Mouse (Mus musculus) limb, embryonic 14.5 days (tissue): ENCODE measurements at regions not wholly inside any gene's neighbourhood (a gene's known extent, or its start where the extent isn't known, plus 50 kb on each side); places are given as distances from the start of the nearest gene placed in this dataset.

Experiments
- ATAC-seq: fragments of 200-750 bp; cut with Nextera tagmentation; 2 replicates; pipeline ENCODE4 v1.8.0; 2017; ENCODE audit warnings: low read depth, moderate number of reproducible peaks, moderate TSS enrichment; ENCODE audit not compliant: low FRiP score
- DNase-seq: peaks from one replicate; pipeline ENCODE4 v3.0.0-alpha.2; 2015; ENCODE audit warnings: low spot score
- H3K27ac ChIP-seq: fragments of 300-500 bp; sonication (generic); replicated peaks from 2 replicates; pipeline ENCODE4 v1.5.1; 2014; ENCODE audit warnings: low read depth, mild to moderate bottlenecking, low read length, moderate library complexity, mixed read lengths
- H3K27me3 ChIP-seq: fragments of 300-500 bp; sonication (generic); 2 replicates; pipeline ENCODE4 v1.6.1; 2014; ENCODE audit warnings: low read length, mixed read lengths; ENCODE audit not compliant: control insufficient read depth, insufficient read depth
- H3K36me3 ChIP-seq: fragments of 300-500 bp; sonication (generic); 2 replicates; pipeline ENCODE4 v1.6.1; 2014; ENCODE audit warnings: mild to moderate bottlenecking, low read length, moderate library complexity, mixed read lengths; ENCODE audit not compliant: control insufficient read depth, insufficient read depth
- H3K4me1 ChIP-seq: fragments of 300-500 bp; sonication (generic); 2 replicates; pipeline ENCODE4 v1.6.1; 2014; ENCODE audit warnings: antibody characterized with exemption, low read length, mixed read lengths; ENCODE audit not compliant: control insufficient read depth, insufficient read depth
- H3K4me2 ChIP-seq: fragments of 300-500 bp; sonication (generic); replicated peaks from 2 replicates; pipeline ENCODE4 v1.6.1; 2014; ENCODE audit warnings: low read depth, mild to moderate bottlenecking, low read length, moderate library complexity; ENCODE audit not compliant: severe bottlenecking
- H3K4me3 ChIP-seq: fragments of 300-500 bp; sonication (generic); replicated peaks from 2 replicates; pipeline ENCODE4 v1.5.1; 2014; ENCODE audit warnings: low read length
- H3K9ac ChIP-seq: fragments of 300-500 bp; sonication (generic); 2 replicates; pipeline ENCODE4 v1.6.1; 2014; ENCODE audit warnings: mild to moderate bottlenecking, low read depth, low read length, moderate library complexity; ENCODE audit not compliant: severe bottlenecking
- H3K9me3 ChIP-seq: fragments of 300-500 bp; sonication (generic); 2 replicates; pipeline ENCODE4 v1.6.1; 2016; ENCODE audit warnings: low read length; ENCODE audit not compliant: control insufficient read depth
- POLR2A ChIP-seq: fragments of 200-500 bp; IDR thresholded peaks from 2 replicates; pipeline ENCODE4 v1.8.0; 2012; ENCODE audit warnings: inconsistent platforms, mild to moderate bottlenecking, moderate library complexity, borderline replicate concordance; ENCODE audit not compliant: insufficient read depth, insufficient read length; ENCODE audit errors: extremely low read depth
- WGBS: fragments of 180-500 bp; shearing (Covaris S2); extraction: QIAGEN DNeasy Blood & Tissue Kit; methylation state at CpG from one replicate; pipeline ENCODE4 v1.1.7; 2014; 5-methylcytosine and 5-hydroxymethylcytosine counted together

GRCm38 (mm10) chr11:110804079-110804478 is 163.8 kb upstream of the Kcnj16 start:
- no peak for ATAC-seq
- no peak for TF ChIP-seq POLR2A

DNA sequence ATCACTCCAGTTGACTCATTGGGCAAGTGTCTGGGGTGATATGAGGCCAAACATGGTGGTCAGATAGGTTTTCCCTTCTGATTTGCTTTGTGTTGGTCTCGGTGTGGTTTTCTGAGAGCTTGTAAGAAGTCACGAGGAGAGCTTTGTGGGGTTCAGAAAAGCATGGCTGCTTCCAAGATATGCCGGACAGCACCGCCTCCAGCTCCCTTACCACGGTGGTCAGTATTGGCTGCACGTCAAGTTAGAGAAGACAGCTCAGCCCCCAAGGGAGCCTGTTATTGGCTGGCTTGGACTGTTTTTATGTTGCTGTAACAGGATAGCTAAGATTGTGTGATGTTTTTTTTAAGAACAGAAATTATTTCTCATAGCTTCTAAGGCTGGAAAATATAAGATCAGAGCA is 154.7 kb upstream of the Kcnj16 start:
- no peak for ATAC-seq
- peak; percentile 37 for DNase-seq
- Histone ChIP-seq H3K36me3 (no peaks in the 10 kb centered on the region), H3K27ac (no peak overlapping the region), H3K4me1 (peaks cover 5% of the 10 kb centered on the region; the same call in 1 of the 2 replicates), H3K9ac (no peak overlapping the region), H3K27me3 (no peaks in the 10 kb centered on the region), H3K9me3 (no peaks in the 10 kb centered on the region), H3K4me2 (no peak overlapping the region), H3K4me3 (no peak overlapping the region)
- 77% methylated on average over 6 of the region's 6 CpGs for WGBS
- TF ChIP-seq POLR2A = no peak

More at GRCm38 (mm10) chr11:110804079-110804478, 163.8 kb upstream of the Kcnj16 start:
- Histone ChIP-seq H3K27me3 (no peaks in the 10 kb centered on the region), H3K4me2 (no peak overlapping the region), H3K9ac (no peak overlapping the region), H3K27ac (no peak overlapping the region), H3K4me3 (no peak overlapping the region), H3K9me3 (no peaks in the 10 kb centered on the region), H3K36me3 (no peaks in the 10 kb centered on the region), H3K4me1 (peaks cover 19% of the 10 kb centered on the region)
- 91% methylated on average over 1 of the region's 1 CpGs for WGBS
- no peak for DNase-seq

DNA sequence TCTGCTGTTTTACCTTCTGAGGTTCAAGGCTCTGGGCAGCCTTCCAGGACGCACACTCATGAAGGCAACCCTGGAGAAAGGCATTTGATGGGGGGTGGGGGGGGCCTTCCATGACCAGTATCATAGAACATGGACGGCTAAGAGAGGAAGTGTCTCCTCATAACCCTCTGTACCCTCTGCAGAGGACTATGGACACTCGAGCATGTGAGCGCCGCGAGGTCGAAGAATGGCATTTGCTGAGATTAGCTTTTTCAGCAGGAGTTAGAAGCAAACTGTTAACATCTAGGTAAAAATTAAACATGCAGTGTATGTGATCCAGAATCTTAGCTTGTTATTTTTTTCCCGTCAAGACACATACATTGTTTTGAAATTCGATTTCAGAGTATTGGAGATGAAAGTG is 153.1 kb upstream of the Kcnj16 start:
- Histone ChIP-seq H3K4me2 (no peak overlapping the region), H3K4me1 (no peaks in the 10 kb centered on the region), H3K4me3 (no peak overlapping the region), H3K27ac (no peak overlapping the region), H3K9me3 (no peaks in the 10 kb centered on the region), H3K27me3 (no peaks in the 10 kb centered on the region), H3K9ac (no peak overlapping the region), H3K36me3 (no peaks in the 10 kb centered on the region)
- 90% methylated on average over 9 of the region's 9 CpGs for WGBS
- no peak for DNase-seq
- no peak for TF ChIP-seq POLR2A
- no peak for ATAC-seq

- no peak overlapping the region for H3K27ac ChIP-seq
- WGBS = 65% methylated on average over 7 of the region's 7 CpGs
- no peak for TF ChIP-seq POLR2A
Observed at GRCm38 (mm10) chr11:110815206-110815605, 152.6 kb upstream of the Kcnj16 start.

DNA sequence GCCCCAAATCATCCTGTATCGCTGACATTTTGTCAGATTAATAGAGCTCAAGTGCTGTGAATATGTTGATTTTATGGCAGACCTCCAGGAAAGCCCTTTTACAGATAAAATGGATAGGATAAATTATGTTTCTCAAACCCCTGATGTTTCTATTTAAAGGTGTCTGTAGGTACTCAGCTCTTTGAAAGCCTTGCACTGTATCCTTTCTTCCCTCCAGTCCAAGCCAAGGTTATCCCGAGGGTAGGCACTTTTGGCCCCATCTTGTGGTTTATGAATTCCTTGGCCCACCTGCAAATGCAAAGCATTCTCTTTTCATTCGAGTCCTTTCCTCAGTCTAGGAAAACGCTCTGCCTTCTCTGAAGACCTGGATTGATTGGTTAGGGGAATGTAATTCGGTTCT is 139.2 kb upstream of the Kcnj16 start:
- WGBS = 31% methylated on average over 5 of the region's 5 CpGs
- Histone ChIP-seq H3K4me3 (no peak overlapping the region), H3K36me3 (no peaks in the 10 kb centered on the region), H3K4me1 (peaks cover 5% of the 10 kb centered on the region; the same call in 1 of the 2 replicates), H3K4me2 (no peak overlapping the region), H3K9me3 (no peaks in the 10 kb centered on the region), H3K27ac (no peak overlapping the region), H3K9ac (no peak overlapping the region), H3K27me3 (no peaks in the 10 kb centered on the region)
- TF ChIP-seq POLR2A = no peak
- ATAC-seq = peak; percentile 47
- DNase-seq = peak; percentile 56

More at GRCm38 (mm10) chr11:110815206-110815605, 152.6 kb upstream of the Kcnj16 start:
- H3K4me3 ChIP-seq = no peak overlapping the region
- no peak overlapping the region for H3K9ac ChIP-seq
- H3K9me3 ChIP-seq = no peaks in the 10 kb centered on the region
- no peak for DNase-seq
- H3K27me3 ChIP-seq = no peaks in the 10 kb centered on the region
- no peak for ATAC-seq
- H3K4me1 ChIP-seq = no peaks in the 10 kb centered on the region
- H3K36me3 ChIP-seq = no peaks in the 10 kb centered on the region
- no peak overlapping the region for H3K4me2 ChIP-seq

- DNase-seq (no peak), ATAC-seq (no peak)
- Histone ChIP-seq H3K36me3 (no peaks in the 10 kb centered on the region), H3K9ac (no peak overlapping the region), H3K9me3 (no peaks in the 10 kb centered on the region), H3K4me1 (0 out of 2 replicates have a peak, but pooled peaks cover 4% of the 10 kb centered on the region), H3K27ac (no peak overlapping the region), H3K4me2 (no peak overlapping the region), H3K4me3 (no peak overlapping the region), H3K27me3 (no peaks in the 10 kb centered on the region)
- TF ChIP-seq POLR2A = no peak
- 83% methylated on average over 4 of the region's 4 CpGs for WGBS
Observed at GRCm38 (mm10) chr11:110836688-110837087, 131.1 kb upstream of the Kcnj16 start.
